ENCODE assay signal across 9 mouse cellular contexts in genomic region chr13:80806172-80806571, GRCm38 (mm10).
A peak's percentile ranks its signal among the peaks of the same experiment; 100 is the strongest.
DNase-seq lines count a peak whose midpoint lies in the region; ATAC-seq and TF ChIP-seq lines count a peak whose summit lies in the region.
"Had no signal": no experiment of that assay in that cellular context is flagged by ENCODE, and none has a peak within 500 bp of the region (broad histone marks: within the 10 kb centered on the region; RNA-seq: fewer than 3 reads in every experiment).

No protein-coding gene starts in this region.

- no peak for DNase-seq in layer of hippocampus, adult 2 months (ENCODE audit: low spot score in 2 of 2)
- DNase-seq in layer of hippocampus, adult 9-10 months (ENCODE audit: low spot score), result no peak
- peak; percentile 65 for DNase-seq in MEL (ENCODE audit: low read depth, low spot score)
- peak; percentile 23 for DNase-seq in brain, adult 2 months (ENCODE audit: low read depth, low spot score)
- DNase-seq in frontal cortex, postnatal 36 days (ENCODE audit: low spot score in 2 of 2), result peak; percentile 4 to 9
- peak; percentile 16 for DNase-seq in liver, adult 2 months (ENCODE audit: extremely low read depth, low read depth, low spot score)
- DNase-seq in natural killer cell, adult 2 months (ENCODE audit: low spot score in 2 of 2), result no peak

- TF ChIP-seq EP300 in MEL (IDR thresholded peaks at IDR 0.05; ENCODE audit: low read depth in 1 of 2, low read length in 2 of 2), result no peak

- TF ChIP-seq CTCF in layer of hippocampus, adult 2 months (conservative IDR thresholded peaks at IDR 0.05), result peak; percentile 63
- TF ChIP-seq CTCF in MEL (IDR thresholded peaks at IDR 0.05 in 2 of 3, conservative IDR thresholded peaks at IDR 0.05 in 1 of 3; ENCODE audit: control insufficient read depth in 1 of 3, insufficient read depth in 1 of 3, low read depth in 2 of 3, low read length in 3 of 3, poor library complexity in 1 of 3, severe bottlenecking in 1 of 3), result peak; percentile 66 to 76 (median 74)
- TF ChIP-seq CTCF in liver, adult 2 months (IDR thresholded peaks at IDR 0.05; ENCODE audit: low read depth, low read length), result peak; percentile 56; the same call in 1 of the 2 replicates

- H3K27me3 ChIP-seq in MEL (ENCODE audit: control insufficient read depth in 1 of 2, insufficient read depth in 2 of 2, low read length in 2 of 2), result no peaks in the 10 kb centered on the region
- no peaks in the 10 kb centered on the region for H3K27me3 ChIP-seq in liver, adult 2 months (ENCODE audit: control insufficient read depth, insufficient read depth, low read length)
- H3K27me3 ChIP-seq: limb, embryonic 15.5 days had no signal

- H3K9me3 ChIP-seq in MEL (replicated peaks; ENCODE audit: insufficient read depth, low read length), result no peaks in the 10 kb centered on the region
- H3K9me3 ChIP-seq: limb, embryonic 15.5 days had no signal

- no peak for TF ChIP-seq POLR2A in MEL (IDR thresholded peaks at IDR 0.05; ENCODE audit: control insufficient read depth in 1 of 2, insufficient read depth in 1 of 2, low read depth in 1 of 2, low read length in 2 of 2, poor library complexity in 1 of 2)
- TF ChIP-seq POLR2A in liver, adult 2 months (IDR thresholded peaks at IDR 0.05; ENCODE audit: extremely low read depth, insufficient read depth, low read length), result no peak

- no peak overlapping the region for H3K4me3 ChIP-seq in layer of hippocampus, adult 2 months
- no peak overlapping the region for H3K4me3 ChIP-seq in MEL (ENCODE audit: control insufficient read depth in 1 of 2, insufficient read depth in 1 of 2, low read depth in 2 of 2, low read length in 2 of 2)
- H3K4me3 ChIP-seq in liver, adult 2 months (ENCODE audit: insufficient read depth, low read depth, low read length), result no peak overlapping the region
- H3K4me3 ChIP-seq: limb, embryonic 15.5 days had no signal

- H3K9ac ChIP-seq in MEL (ENCODE audit: control insufficient read depth, low read depth, low read length, poor library complexity, severe bottlenecking), result no peak overlapping the region
- no peak overlapping the region for H3K9ac ChIP-seq in liver, adult 2 months (ENCODE audit: low read depth, low read length)
- H3K9ac ChIP-seq: limb, embryonic 15.5 days had no signal

- no peaks in the 10 kb centered on the region for H3K36me3 ChIP-seq in MEL (ENCODE audit: control insufficient read depth in 1 of 2, insufficient read depth in 2 of 2, low read length in 2 of 2)
- H3K36me3 ChIP-seq in liver, adult 2 months (ENCODE audit: control insufficient read depth, insufficient read depth, low read length), result no peaks in the 10 kb centered on the region
- H3K36me3 ChIP-seq: limb, embryonic 15.5 days had no signal

- WGBS in liver, adult 2 months, result 40% methylated on average over 2 of the region's 2 CpGs

- 0 out of 2 replicates have a peak, but pooled peaks have one; percentile 23 for ATAC-seq in neutrophil, adult 5-6 weeks (ENCODE audit: extremely low read depth, insufficient number of reproducible peaks, low FRiP score, poor library complexity, severe bottlenecking)

- no peaks in the 10 kb centered on the region for H3K4me1 ChIP-seq in MEL (ENCODE audit: control insufficient read depth in 1 of 2, insufficient read depth in 2 of 2, low read length in 2 of 2)
- no peaks in the 10 kb centered on the region for H3K4me1 ChIP-seq in liver, adult 2 months (ENCODE audit: control insufficient read depth, insufficient read depth, low read length)
- H3K4me1 ChIP-seq: limb, embryonic 15.5 days had no signal

- H3K79me2 ChIP-seq in MEL (ENCODE audit: control insufficient read depth, insufficient read depth, low read length, poor library complexity), result no peaks in the 10 kb centered on the region
- H3K79me2 ChIP-seq in liver, adult 2 months (ENCODE audit: control insufficient read depth, insufficient read depth, low read length), result no peaks in the 10 kb centered on the region

- no peak overlapping the region for H3K27ac ChIP-seq in layer of hippocampus, adult 2 months
- no peak overlapping the region for H3K27ac ChIP-seq in MEL (ENCODE audit: control insufficient read depth, low read depth, low read length)
- no peak overlapping the region for H3K27ac ChIP-seq in liver, adult 2 months (replicated peaks; ENCODE audit: insufficient read depth, low read depth, low read length)
- H3K27ac ChIP-seq: limb, embryonic 15.5 days had no signal

- peak; percentile 72 for TF ChIP-seq RAD21 in MEL (IDR thresholded peaks at IDR 0.05; ENCODE audit: low read depth, low read length)

TF ChIP-seq in MEL, 35 proteins besides CTCF, POLR2A, EP300 and RAD21:
- TF ChIP-seq SMC3 (IDR thresholded peaks at IDR 0.05; ENCODE audit: low read depth, low read length) (peak; percentile 61), ELF1 (IDR thresholded peaks at IDR 0.05; ENCODE audit: low read depth, low read length) (no peak), ZC3H11A (IDR thresholded peaks at IDR 0.05; ENCODE audit: low read depth, low read length) (peak; percentile 47), MEF2A (IDR thresholded peaks at IDR 0.05; ENCODE audit: extremely low read depth, insufficient replicate concordance, low read depth, low read length, poor library complexity, severe bottlenecking) (no peak)

Comparison
In these comparisons a context has a peak if more than half of its experiments do, and no peak if none do; other contexts are left out.
1. DNase-seq: peak in MEL (single experiment), brain, adult 2 months (single experiment), frontal cortex, postnatal 36 days (2 of 2) and liver, adult 2 months (single experiment); none in layer of hippocampus, adult 2 months (0 of 2), layer of hippocampus, adult 9-10 months (single experiment) and natural killer cell, adult 2 months (0 of 2).
2. Peak in every context shown above with its lines, with median percentiles within 50 percentile points of each other: CTCF ChIP-seq.